Mouse (Mus musculus) cortical plate, adult 2 months (tissue): ENCODE results near the gene Ifrd2. TPM values are rescaled to one million over a fixed set of nuclear protein-coding genes. Genes with fewer than 3 reads are reported as not detected.

Experiments
- H3K27ac ChIP-seq: fragments of 200-500 bp; 2 replicates; pipeline ENCODE4 v1.5.1; 2012; ENCODE audit warnings: low read length, control low read depth, inconsistent platforms; ENCODE audit not compliant: insufficient read depth
- H3K4me1 ChIP-seq: fragments of 200-500 bp; 2 replicates; pipeline ENCODE4 v1.6.1; 2011; ENCODE audit warnings: low read length; ENCODE audit not compliant: control insufficient read depth, insufficient read depth
- H3K4me3 ChIP-seq: fragments of 200-500 bp; 2 replicates; pipeline ENCODE4 v1.5.1; 2011; ENCODE audit warnings: mild to moderate bottlenecking, low read length, control low read depth; ENCODE audit not compliant: insufficient read depth
- CTCF ChIP-seq: fragments of 200-500 bp; IDR thresholded peaks from 2 replicates; pipeline ENCODE4 v1.5.1; 2011; ENCODE audit warnings: mild to moderate bottlenecking, control low read depth, low read length; ENCODE audit not compliant: insufficient read depth; ENCODE audit errors: extremely low read depth
- POLR2A ChIP-seq: fragments of 200-500 bp; IDR thresholded peaks from 2 replicates; pipeline ENCODE4 v1.6.1; 2011; ENCODE audit warnings: mild to moderate bottlenecking, low read length, control low read depth; ENCODE audit not compliant: insufficient read depth; ENCODE audit errors: extremely low read depth
- polyA plus RNA-seq: library from polyadenylated mRNA; depleted of rRNA; stranded (reverse); fragments of >200 nt; gene quantifications from 2 replicates; pipeline ENCODE4 v1.2.3, GENCODE M21; 2012

Ifrd2 gene
- polyA plus RNA-seq, 1 experiment: 16.3 TPM

GRCm38 (mm10) chr9:107626158-107626843 is 38.9 kb downstream of the Ifrd2 start:
- no peak overlapping the region for H3K4me3 ChIP-seq
- H3K4me1 ChIP-seq: peaks cover 9% of the 10 kb centered on the region
- no peak for TF ChIP-seq CTCF
- no peak for TF ChIP-seq POLR2A
- H3K27ac ChIP-seq: peak overlapping the region; percentile 7; the same call in 1 of the 2 replicates

GRCm38 (mm10) chr9:107626844-107627277 is 39.4 kb downstream of the Ifrd2 start:
- H3K27ac ChIP-seq: peak overlapping the region; percentile 7; the same call in 1 of the 2 replicates
- peaks cover 9% of the 10 kb centered on the region for H3K4me1 ChIP-seq
- TF ChIP-seq POLR2A: no peak
- TF ChIP-seq CTCF: peak; percentile 83
- no peak overlapping the region for H3K4me3 ChIP-seq

GRCm38 (mm10) chr9:107627387-107628255 is 40.2 kb downstream of the Ifrd2 start:
- Histone ChIP-seq H3K27ac (peak overlapping the region; percentile 72), H3K4me3 (no peak overlapping the region), H3K4me1 (peaks cover 12% of the 10 kb centered on the region)
- TF ChIP-seq POLR2A (no peak), CTCF (no peak)

- H3K4me1 ChIP-seq: peaks cover 13% of the 10 kb centered on the region
These were observed 41.4 kb downstream of the Ifrd2 start for GRCm38 (mm10) chr9:107628721-107629410.

GRCm38 (mm10) chr9:107629411-107629730 is 41.9 kb downstream of the Ifrd2 start:
- Histone ChIP-seq H3K4me3 (no peak overlapping the region), H3K27ac (peak overlapping the region; percentile 56), H3K4me1 (peaks cover 13% of the 10 kb centered on the region)
- TF ChIP-seq CTCF (no peak), POLR2A (no peak)

More at GRCm38 (mm10) chr9:107628721-107629410, 41.4 kb downstream of the Ifrd2 start:
- peak overlapping the region; percentile 56; the same call in 1 of the 2 replicates for H3K27ac ChIP-seq
- TF ChIP-seq POLR2A (no peak), CTCF (no peak)
- no peak overlapping the region for H3K4me3 ChIP-seq

GRCm38 (mm10) chr9:107629901-107630425 is 42.5 kb downstream of the Ifrd2 start:
- peak overlapping the region; percentile 10 for H3K27ac ChIP-seq
- TF ChIP-seq CTCF: no peak
- no peak for TF ChIP-seq POLR2A
- H3K4me3 ChIP-seq: no peak overlapping the region
- H3K4me1 ChIP-seq: peaks cover 13% of the 10 kb centered on the region

GRCm38 (mm10) chr9:107630576-107630975 is 43.1 kb downstream of the Ifrd2 start:
- peaks cover 13% of the 10 kb centered on the region for H3K4me1 ChIP-seq
- TF ChIP-seq POLR2A (no peak), CTCF (no peak)
- H3K27ac ChIP-seq: no peak overlapping the region
- no peak overlapping the region for H3K4me3 ChIP-seq

- 0 out of 2 replicates have a peak overlapping the region, but pooled peaks have one; percentile 6 for H3K27ac ChIP-seq
- no peak for TF ChIP-seq POLR2A
- H3K4me3 ChIP-seq: no peak overlapping the region
- H3K4me1 ChIP-seq: peaks cover 13% of the 10 kb centered on the region
These were observed 43.9 kb downstream of the Ifrd2 start for GRCm38 (mm10) chr9:107631311-107631826.

- no peak overlapping the region for H3K4me3 ChIP-seq
- no peak for TF ChIP-seq POLR2A
- no peak for TF ChIP-seq CTCF
- peaks cover 11% of the 10 kb centered on the region for H3K4me1 ChIP-seq
- H3K27ac ChIP-seq: 0 out of 2 replicates have a peak overlapping the region, but pooled peaks have one; percentile 6
These were observed 44.4 kb downstream of the Ifrd2 start for GRCm38 (mm10) chr9:107631861-107632260.
